Mouse (Mus musculus) adrenal gland, postnatal 4 days (tissue): ENCODE measurements around the gene Acaca. TPM values are rescaled to one million over a fixed set of nuclear protein-coding genes. Genes with fewer than 3 reads are reported as not detected.
"Not testable (repeated sequence)": the region's sequence is repeated elsewhere in the genome, so short reads cannot be mapped to it uniquely, and the experiment has no call there.

Source experiments
- DNase-seq, 2 experiments: peaks; one replicate each; pipeline ENCODE4 v3.0.0; 2021 to 2022; ENCODE audit warnings: low spot score in 2 of 2, mixed read lengths in 2 of 2
- total RNA-seq, 2 experiments: library from RNA; stranded (reverse); gene quantifications; 2 replicates each; pipeline ENCODE4 v1.2.3; 2021

The Acaca gene
- total RNA-seq, 2 experiments from 2014 or later = 59.1 to 63.5 TPM

DNA sequence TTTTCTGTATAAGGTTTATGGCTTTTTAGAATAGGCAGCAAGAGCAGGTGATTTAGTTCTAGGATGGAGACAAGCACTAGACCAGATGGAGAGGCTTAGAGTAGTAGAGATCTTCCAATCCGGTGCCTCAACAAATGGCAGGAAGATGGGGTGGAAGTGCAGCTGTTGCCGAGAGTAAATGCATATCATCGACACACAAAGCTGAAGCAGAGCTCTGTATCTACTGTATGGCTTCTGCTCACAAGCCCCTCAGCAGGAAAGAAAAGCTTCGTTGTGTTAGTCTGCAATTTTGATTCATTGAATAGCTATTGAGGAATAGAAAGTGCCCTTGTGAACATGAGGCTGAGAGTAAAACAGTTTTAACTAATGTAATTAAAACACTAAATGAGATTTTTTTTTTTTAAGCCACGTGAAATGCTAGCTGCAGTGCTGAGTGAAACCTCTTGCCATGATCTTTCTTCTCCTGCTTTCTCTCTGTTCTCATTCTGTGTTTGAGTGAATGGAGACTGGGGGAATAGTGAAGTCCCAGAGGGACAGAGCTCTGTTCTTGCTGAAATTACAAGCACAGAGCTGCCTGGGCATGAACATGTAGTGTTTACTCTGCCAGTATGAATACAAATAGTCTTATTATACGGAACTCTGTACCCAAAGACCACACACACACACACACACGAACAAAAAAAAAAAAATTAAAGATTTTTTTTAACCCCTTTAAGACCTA, 194.7 kb downstream of the Acaca start:
- DNase-seq = no peak

DNA sequence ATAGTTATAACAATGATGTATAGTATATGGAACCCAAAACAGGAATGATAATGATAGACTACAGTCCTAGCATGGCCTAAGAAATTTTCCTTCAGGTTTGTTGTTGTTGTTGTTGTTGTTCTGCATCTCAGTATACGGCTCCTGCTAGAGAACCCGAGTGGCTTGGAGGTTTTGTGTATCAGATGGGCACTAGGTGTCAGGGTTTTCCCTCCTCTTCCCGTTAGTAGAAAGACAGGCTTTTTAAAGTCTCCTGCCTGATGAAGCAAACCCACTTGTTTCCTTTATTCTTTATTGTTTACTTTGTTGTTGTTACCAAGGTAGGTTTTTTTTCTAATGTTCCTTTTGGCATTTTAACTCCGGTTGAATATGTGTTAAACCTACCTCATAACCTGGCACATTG, 197.6 kb downstream of the Acaca start:
- DNase-seq = no peak

DNA sequence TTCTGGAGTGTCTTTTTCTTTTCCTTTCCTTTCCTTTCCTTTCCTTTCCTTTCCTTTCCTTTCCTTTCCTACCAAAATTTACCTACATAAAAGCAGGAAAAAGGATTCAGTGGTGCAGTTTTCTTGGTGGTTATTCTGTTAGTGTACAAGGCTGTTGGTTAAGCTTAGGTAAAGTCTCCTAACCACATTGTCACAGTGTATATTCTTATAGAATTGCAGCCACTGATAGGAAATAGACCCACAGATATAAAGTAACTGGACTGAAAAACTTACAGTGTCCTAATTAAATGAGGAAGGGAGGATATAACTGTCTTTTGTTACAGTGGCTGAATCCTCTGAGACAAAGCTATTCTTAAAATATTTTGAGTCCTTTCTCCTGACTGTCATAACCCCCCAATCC, 202.9 kb downstream of the Acaca start:
- DNase-seq = no peak

DNA sequence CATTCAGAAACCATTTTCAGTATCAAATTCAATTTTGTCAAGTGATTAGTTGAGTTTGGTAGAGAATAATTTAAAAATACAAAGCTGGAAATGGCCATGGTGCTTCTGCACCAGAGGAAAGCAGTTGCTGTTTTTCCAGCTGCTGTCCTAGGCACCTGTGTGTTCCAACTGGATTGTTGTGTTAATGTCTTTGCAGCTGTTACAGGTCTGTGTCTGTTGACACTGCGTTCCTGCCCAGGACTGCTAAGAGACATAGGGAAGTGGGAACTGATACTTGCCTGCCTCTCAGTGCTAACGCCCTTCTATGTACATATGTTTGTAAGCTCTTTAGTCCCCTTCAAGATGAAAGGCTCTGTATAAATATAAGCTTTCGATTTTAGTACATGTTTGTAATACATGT, 203.4 kb downstream of the Acaca start:
- no peak for DNase-seq

DNA sequence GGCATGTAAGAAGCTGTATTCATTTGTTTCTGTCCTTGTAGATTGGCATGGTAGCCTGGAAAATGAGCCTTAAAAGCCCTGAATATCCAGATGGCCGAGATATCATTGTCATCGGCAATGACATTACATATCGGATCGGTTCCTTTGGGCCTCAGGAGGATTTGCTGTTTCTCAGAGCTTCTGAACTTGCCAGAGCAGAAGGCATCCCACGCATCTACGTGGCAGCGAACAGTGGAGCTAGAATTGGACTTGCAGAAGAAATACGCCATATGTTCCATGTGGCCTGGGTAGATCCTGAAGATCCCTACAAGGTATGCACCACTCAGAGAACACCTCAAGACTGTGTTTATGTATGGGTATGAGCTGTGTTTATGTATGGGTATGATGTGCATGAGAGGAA, 208.8 kb downstream of the Acaca start:
- DNase-seq = not testable (repeated sequence)

DNA sequence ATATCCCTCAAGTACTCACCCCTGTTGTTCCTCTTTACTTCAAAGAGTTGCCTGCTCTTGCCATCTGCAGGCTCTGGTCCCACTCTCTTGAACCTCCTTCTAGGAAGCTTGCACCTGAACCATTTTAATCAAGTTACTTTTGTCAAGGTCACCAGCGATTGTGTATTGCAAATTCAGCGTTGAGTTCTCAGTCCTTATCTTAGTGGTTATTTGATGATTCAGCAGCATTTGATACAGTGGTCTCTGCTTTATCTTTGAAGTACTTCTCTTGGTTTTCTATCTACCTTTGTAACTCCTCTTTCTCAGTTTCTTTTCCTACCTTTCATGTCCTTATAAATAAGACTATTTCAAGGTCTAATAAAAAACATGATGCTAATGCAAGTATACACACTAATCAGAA, 211.2 kb downstream of the Acaca start:
- no peak for DNase-seq

DNA sequence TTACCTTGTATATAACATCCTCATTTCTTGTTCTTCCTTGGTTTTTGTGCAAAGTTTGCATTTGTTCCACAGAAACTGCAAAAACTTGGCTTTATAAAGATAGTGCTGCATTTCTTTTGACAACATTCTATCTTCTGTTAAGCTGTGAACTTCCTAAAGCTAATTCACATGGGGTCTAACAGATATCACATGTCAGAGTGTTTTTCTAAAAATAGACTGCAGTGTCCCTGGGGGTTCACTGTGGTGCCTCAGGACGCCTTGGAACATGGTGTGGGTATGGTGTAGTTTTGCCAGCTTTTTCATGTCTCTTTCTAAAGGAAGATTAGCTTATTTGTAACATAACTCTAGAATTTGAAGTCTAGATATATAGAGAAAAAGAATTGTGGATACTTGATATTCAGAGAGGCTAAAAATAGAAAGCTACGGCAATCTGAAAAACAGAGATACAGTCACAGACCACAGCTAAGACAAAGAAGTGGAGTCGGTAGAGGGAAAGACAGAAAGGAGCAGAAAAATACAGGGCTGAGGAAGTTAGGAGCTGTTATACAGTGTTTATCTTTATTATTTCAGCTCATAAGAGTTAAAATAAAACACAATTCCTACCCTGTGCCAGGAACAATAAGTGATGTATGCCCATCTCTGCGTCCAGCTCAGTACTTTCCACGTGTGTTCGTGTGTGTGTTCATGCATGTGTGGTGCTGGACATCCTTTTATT, 215.2 kb downstream of the Acaca start:
- DNase-seq = no peak

DNA sequence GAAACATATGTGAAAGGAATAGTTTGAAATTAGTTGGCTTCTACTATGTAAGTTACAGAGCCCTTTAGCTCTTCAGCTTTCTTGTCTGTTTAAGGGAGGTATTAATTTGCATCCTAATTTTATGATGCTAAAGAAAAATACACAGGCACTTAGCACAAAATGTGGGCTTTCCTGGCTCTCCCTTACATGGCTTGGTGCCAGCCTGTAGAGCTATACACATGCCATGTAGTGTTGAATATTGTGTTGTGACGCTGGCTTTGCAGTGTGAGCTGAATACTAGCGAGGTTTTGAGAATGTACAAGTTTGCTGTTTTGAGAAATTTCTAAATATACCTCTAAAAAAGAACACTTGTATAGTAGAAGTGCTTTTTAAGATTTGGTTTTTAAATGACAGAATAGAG, 218.3 kb downstream of the Acaca start:
- no peak for DNase-seq

DNA sequence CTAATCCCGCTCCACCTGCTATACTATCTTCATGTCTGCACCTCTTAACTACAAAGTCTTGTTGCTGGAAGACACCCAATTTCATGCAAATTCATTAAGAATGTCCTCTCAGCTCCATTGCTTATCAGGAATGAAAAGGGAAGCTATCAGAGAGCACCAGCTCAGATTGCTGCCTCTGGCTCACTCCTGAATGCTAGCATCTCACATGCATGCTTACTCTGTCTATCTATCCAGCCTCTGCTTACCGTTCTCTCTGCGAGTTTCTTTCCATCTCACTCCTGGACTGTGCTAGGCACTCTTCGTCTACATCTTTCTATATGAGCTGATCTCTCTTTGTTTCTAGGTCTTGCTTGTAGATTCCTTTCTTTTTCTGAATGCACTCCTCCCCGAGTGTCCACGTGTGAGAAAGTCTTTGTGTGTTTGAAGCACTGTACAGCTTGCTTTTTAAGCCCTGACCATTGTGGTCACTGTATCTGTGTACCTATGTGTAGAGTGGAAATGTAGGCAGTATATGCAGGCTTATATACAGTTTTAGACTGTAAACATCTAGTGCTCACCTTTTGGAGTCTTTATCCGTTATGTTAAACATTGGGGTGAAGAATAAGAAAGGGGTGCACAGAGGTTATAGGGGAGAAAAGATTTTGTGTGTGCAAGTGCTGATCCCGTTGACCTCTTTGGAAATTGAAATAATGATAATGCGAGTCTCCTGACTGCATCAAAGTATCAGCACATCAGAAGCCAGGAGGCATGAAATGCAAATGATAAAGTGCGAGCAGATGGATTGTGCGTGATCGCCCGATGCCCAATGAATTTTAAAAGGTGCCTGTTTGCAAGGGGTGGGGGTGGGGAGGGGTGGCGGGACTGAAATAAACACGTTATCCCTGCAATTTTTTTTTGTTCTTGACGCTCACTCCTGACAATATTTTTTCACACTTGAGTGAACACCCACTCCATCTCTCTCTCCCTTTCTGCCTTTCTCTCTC, 219.7 kb downstream of the Acaca start:
- DNase-seq = no peak

DNA sequence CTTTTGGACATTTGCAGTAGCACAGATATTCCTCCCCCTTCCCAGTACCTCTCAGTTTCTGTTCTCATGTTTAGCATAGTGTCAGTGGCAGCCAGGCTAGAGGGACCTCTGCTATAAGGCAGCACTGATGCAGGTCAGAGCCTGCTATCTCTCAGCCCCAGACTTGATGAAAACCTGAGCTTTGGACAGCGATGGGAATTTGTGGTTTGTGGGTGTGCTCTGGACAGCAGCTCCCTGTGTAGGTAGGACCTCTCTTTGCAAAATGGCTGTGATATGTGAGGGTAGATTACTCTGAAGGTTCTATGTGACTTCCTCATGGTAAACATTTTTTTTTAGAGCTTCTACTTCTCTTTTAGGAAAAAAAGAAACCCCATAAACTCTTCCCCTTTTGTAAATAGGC, 221.7 kb downstream of the Acaca start:
- no peak for DNase-seq

DNA sequence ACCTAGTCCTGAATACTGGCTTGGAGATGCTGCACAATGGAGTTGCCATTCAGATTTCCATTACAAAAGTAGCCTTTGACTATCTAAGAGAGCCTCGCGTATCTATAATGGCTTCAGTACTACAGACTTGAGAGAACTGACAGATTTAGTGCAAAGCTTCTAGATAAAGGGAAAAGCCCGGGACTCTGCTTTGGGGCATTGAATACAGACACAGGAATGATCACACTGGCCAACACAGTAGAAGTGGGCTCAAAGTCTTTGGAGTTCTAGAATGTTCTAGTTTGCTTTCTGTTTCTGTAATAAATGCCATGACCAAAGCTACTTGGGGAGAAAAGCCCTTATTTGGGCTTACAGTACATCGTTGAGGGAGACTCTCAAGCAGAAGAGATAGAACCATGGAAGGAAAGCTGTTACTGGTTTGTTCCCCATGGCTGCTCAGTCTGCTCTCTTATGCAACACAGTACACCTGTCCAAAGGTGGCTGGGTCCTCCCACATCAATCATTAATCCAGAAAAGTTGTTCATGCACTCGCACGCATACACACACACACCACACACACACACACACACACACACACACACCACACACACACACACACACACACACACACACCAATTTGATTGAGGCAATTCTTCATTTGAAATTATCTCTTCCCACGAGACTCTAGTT, 223.7 kb downstream of the Acaca start:
- DNase-seq = no peak

DNA sequence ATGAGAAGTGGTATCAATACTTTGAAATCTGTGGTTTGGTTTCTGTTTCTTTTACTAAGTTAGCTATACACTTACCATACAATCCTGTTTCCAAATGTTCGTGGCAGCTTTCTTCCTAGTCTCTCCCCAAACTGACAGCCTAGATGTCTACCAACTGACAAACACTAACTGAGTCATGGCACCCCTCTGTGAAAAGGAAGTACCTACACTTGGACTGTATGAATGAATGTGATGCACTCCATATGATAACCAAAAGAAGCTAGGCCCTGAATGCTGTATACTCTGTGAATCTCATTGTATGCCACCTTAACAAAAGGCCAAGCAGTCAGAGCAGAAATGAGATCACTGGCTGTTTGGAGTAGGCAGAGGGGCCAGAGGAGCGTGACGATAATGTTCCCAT, 227.8 kb downstream of the Acaca start:
- DNase-seq = no peak

DNA sequence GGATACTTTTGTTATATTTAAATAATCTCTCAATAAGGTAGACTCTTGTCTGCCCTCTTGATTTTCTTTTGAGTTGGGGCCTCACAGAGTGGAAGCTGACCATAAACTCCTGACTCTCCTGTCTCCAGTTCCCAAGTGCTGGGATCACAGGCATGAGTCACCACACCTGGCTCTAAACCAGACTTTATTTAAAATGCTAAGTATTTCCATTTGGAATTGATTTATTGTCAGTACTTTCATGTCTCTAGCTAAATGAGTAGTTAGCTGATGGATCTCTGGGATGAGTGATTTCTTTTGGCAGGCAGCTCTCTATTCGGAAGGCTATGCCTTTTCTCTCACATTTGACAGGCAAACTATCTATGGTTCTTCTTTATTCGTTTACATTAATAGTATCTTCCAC, 228.3 kb downstream of the Acaca start:
- no peak for DNase-seq

DNA sequence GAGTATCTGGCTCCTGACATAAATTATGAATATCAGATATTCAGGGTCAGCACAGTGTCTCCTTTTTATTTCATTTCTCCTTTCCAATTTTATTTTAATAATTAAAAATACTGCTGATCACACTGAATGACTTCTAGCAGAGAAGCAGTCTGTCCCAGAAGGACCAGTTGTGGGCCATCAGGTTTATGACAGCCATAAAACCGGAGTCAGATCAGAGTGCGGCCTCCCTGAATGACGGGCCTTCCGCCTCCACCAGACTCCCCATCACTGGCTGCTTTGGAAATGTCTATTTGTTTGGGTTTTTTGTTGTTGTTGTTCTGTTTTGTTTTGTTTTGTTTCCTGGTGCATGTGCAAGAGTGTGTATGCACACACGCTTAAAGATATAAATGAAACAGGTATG, 232.1 kb downstream of the Acaca start:
- DNase-seq = no peak

DNA sequence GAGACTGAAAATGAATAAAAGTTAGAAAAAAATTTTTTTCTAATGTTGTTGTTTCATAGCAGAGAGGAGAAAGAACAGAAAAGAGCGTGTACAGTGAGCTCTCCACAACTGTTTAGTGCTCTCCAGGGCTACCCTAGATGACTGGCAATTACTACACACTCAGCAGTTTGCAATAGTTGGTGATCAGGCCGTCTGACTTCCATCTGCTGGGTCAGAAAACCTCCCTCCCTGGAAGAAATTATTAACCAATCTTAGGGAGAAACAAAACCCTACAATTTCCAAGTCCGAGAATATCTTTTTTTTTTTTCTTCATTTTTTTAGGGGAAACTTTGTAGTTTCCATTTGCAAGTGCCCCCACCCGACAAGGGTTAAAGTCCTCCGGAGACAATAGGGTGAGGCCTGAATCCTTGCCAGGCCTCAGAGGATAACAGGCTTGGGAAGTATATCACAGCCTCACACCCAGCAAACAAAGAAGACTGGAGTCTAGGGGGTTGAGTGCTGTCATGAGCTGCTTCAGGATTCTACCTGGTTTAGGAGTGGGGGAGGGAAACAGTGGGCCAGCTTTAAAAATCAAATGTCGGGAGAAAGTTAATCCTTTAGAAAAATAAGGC, 233.3 kb downstream of the Acaca start:
- no peak for DNase-seq

DNA sequence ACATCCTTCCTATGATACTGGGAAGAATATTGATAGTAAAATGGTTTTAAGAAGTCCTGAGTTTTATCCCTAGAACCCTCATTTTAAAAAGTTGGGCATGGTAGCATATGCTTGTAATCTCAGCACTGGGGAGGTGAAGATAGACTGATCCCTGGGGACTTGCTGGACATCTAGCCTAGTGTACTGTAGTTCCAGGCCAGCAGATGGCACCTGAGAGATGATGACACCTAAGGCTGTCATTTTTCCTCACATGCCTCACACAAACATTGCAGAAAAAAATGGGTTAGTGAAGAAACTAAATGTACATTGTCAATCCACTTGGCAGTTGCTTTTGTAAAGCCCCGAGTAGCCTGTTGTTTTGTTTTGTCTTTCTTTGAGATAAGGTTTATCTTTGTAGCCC, 235.8 kb downstream of the Acaca start:
- no peak for DNase-seq

DNA sequence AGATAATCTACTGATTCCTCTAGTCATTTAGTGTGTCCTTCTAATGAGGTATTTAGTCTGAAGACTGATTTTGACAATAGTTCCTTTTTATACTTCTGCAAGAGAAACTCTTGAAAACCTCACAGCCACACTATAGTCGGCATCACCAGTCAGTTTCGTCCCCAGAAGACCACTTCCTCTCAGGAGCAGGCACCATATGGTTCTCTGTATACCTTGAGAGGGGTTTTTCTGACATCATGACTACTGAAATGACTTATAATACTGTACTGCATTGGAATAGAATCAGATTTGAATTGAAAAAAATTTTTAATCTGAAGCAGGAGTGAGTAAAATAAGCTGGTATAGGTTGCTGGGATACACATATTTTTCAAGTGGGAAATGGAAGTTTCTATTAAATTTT, 239.4 kb downstream of the Acaca start:
- DNase-seq = no peak

DNA sequence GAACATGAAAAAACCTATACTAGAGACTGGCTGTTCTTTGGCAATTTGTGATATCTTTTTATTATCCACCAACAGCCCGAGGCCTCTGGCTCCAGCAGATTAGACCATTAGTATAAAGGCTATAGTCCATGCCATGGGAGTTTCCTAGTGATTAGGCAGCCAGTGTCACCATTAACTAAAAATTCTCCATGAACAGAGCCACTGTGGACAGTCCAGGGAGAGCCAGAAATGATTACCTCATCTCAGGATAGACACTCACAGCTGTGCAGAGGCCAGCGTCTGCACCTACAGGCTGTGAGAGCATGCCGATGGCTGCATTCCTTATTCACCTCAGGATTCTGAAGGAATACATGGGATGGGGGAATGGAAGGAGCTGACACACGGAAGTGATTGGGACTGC, 243.7 kb downstream of the Acaca start:
- DNase-seq = no peak

DNA sequence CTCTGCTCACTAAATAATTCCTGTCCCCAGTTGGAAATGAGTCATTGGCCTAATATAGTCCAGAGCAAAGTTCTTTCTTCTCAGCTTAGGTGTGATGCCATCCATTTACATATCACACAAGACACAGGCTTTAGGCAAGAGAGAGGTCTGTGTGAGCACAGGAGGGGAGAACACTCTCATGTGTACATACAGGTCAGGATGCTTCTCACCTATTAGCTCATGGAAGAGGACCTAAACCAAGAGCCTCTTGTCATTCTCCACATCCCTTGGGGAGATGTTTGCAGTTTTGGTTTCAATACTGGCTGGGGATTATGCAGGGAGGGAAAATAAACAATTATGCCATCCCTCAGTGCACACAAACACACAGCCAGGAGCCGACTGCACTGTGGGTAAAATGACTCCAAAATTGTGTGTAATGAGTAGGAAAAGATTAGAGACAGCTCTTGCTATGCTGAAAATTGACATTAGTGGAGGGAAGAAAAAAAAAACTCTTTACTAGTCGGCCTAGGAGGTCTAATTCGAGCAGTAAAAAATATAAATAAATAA, 246.6 kb downstream of the Acaca start:
- no peak for DNase-seq

DNA sequence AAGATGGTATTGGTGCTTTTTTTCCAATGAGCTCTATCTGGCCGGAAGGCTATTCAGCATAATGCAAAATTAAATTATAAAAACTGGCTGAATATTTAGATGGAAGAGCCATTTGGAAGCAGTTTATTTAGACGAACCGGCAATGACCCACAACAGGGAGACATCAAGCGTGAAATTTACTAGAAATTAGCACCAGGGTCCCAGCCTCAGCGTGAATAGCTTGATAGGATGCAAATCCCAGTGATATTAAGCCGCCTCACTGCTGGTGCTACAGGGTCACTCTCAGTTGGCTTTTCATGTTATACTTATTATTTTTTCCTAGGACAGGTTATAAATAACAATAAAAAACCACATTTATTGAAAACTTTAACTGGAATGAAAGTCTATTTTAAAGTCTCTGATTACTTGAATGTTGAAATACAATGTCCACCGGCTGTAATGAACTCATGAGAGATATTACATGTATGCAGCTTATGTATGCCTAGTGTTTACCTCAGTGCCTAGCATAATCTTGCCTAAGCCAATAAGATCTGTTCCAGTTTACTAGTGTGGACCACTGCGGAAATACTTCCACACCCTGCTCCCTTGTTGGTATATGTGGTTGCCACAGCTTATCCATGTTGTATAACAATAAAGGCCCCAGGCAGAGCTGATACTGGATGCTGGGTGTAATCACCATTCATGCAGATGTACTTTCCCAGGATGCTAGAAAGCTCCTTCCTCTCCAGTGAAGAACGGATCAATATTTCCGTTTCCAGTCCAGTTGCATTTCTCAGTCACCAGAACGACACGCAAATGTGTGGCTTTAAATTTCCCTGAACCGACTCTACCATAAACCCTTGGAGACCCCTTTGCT, 247.3 kb downstream of the Acaca start:
- no peak for DNase-seq
